Mouse (Mus musculus): Measurements from ENCODE around the gene Rhod. TPM values are rescaled to one million over a fixed set of nuclear protein-coding genes. Genes with fewer than 3 reads are reported as not detected.
"Not testable (repeated sequence)": the region's sequence is repeated elsewhere in the genome, so short reads cannot be mapped to it uniquely, and the experiment has no call there.

Rhod gene
- total RNA-seq, 1 experiment, result 15.5 TPM

DNA sequence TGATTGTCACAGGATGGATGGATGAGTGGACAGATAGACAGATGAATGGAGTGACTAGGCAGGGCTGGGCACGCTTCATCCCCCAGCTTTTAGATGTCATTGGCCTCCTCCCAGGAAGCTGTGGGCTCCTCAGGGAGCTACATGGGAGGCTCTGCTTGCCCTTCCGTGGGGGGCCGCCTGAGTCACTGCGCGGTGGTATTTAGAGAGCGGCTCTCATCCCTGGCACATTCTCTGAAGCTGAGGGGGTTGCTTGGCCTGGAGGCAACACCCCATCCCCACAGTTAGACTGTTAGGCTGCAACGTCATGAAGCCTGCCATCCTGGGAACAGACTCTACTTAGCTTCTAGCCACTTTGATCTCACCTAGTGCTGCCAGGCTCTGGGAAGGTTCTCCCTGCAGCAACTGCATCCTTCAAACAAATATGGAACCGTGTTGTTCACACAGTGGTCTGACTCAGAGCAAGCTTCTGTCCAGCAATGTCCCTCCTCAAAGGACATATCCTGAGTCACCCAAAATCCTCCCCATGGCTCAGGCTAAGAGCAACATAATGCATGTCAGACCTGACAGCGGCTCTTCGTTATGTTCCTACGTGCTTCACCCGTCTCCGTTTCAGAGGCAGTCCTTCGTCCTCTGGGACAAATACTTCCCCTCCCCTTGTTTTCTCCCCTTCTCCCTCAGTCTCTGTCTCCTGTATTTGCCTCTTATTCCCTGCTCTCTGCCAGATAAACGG is 16.0 kb upstream of the Rhod start:
- in situ Hi-C loops (cut with MboI; ENCODE audit: low sequenced_read_pairs in 2 of 2, unreplicated experiment in 2 of 2), result no loop called here
- TF ChIP-seq MAFK (IDR thresholded peaks at IDR 0.05; ENCODE audit: insufficient read depth, low read depth, low read length) (no peak), HCFC1 (IDR thresholded peaks at IDR 0.05; ENCODE audit: borderline replicate concordance, insufficient read depth, low read length) (no peak), ZNF384 (IDR thresholded peaks at IDR 0.05; ENCODE audit: low read depth, low read length) (no peak), CHD2 (IDR thresholded peaks at IDR 0.05; ENCODE audit: low read depth, low read length) (no peak), ZC3H11A (IDR thresholded peaks at IDR 0.05; ENCODE audit: borderline replicate concordance, low read depth, low read length) (no peak)
- peaks cover 2 to 20% of the 10 kb centered on the region in 2 experiments; a peak in 3 of 4 replicates for H3K4me1 ChIP-seq (ENCODE audit: control insufficient read depth in 2 of 2, insufficient read depth in 2 of 2, low read length in 2 of 2, poor library complexity in 1 of 2)
- H3K9ac ChIP-seq (ENCODE audit: insufficient read depth, low read depth, low read length, poor library complexity, severe bottlenecking), result no peak overlapping the region
- H3K27ac ChIP-seq (ENCODE audit: insufficient read depth, low read depth, low read length, poor library complexity, severe bottlenecking), result no peak overlapping the region
- H3K36me3 ChIP-seq (ENCODE audit: control insufficient read depth, insufficient read depth, low read length, poor library complexity, severe bottlenecking), result no peaks in the 10 kb centered on the region; the same call in 1 of the 2 replicates
- no peak overlapping the region for H3K4me3 ChIP-seq (ENCODE audit: insufficient read depth in 1 of 2, low read depth in 1 of 2, low read length in 2 of 2, poor library complexity in 1 of 2, severe bottlenecking in 1 of 2)
- H3K9me3 ChIP-seq (ENCODE audit: control insufficient read depth, insufficient read depth, low read depth, low read length), result no peaks in the 10 kb centered on the region
- no peak for DNase-seq (ENCODE audit: low read depth, low spot score)

DNA sequence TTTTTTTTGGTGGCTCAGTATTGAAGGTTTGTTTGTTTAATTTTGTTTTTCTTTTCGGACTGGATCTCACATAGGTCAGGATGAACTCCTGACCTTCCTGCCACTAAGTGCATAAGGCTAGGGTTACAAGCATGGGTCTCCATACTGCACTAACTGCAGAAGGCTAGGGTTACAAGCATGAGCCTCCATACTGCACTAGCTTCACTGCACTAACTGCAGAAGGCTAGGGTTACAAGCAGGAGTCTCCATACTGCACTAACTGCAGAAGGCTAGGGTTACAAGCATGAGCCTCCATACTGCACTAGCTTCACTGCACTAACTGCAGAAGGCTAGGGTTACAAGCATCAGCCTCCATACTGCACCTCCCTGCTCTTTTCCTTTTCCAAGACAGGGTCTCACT is 14.8 kb upstream of the Rhod start:
- in situ Hi-C loops (cut with MboI; ENCODE audit: low sequenced_read_pairs in 2 of 2, unreplicated experiment in 2 of 2); H3K9me3 ChIP-seq (ENCODE audit: control insufficient read depth, insufficient read depth, low read depth, low read length); H3K36me3 ChIP-seq (ENCODE audit: control insufficient read depth, insufficient read depth, low read length, poor library complexity, severe bottlenecking); H3K4me3 ChIP-seq (ENCODE audit: insufficient read depth in 1 of 2, low read depth in 1 of 2, low read length in 2 of 2, poor library complexity in 1 of 2, severe bottlenecking in 1 of 2); DNase-seq (ENCODE audit: low read depth, low spot score); H3K27ac ChIP-seq (ENCODE audit: insufficient read depth, low read depth, low read length, poor library complexity, severe bottlenecking); H3K9ac ChIP-seq (ENCODE audit: insufficient read depth, low read depth, low read length, poor library complexity, severe bottlenecking): not testable (repeated sequence)
- H3K4me1 ChIP-seq (ENCODE audit: control insufficient read depth in 2 of 2, insufficient read depth in 2 of 2, low read length in 2 of 2, poor library complexity in 1 of 2), result peaks cover 2 to 20% of the 10 kb centered on the region in 2 experiments; a peak in 3 of 4 replicates

DNA sequence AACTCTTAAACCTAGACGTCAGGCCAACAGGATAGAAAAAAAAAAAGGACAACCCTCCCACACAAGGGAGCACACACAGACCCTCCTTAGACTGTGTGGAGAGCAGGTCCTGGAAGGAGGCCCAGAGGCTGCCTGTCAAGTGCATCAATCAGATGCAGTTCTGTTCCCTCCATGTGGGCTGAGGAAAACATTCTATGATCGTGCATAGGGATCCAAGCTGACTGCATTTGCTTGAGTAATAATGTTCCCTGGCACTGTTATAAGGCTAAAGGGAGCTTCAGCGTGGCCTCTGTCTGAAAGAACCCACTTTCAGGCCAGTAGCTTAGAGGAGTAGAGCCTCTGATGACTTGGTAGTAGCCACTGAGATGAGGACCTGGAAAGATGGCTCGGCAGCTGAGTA is 13.3 kb upstream of the Rhod start:
- H3K27ac ChIP-seq (ENCODE audit: insufficient read depth, low read depth, low read length, poor library complexity, severe bottlenecking), result no peak overlapping the region
- in situ Hi-C loops (cut with MboI; ENCODE audit: low sequenced_read_pairs in 2 of 2, unreplicated experiment in 2 of 2), result no loop called here
- no peak for DNase-seq (ENCODE audit: low read depth, low spot score)
- no peak overlapping the region for H3K4me3 ChIP-seq (ENCODE audit: insufficient read depth in 1 of 2, low read depth in 1 of 2, low read length in 2 of 2, poor library complexity in 1 of 2, severe bottlenecking in 1 of 2)
- TF ChIP-seq ZNF384 (IDR thresholded peaks at IDR 0.05; ENCODE audit: low read depth, low read length) (no peak), MAFK (IDR thresholded peaks at IDR 0.05; ENCODE audit: insufficient read depth, low read depth, low read length) (no peak), CHD2 (IDR thresholded peaks at IDR 0.05; ENCODE audit: low read depth, low read length) (no peak), HCFC1 (IDR thresholded peaks at IDR 0.05; ENCODE audit: borderline replicate concordance, insufficient read depth, low read length) (no peak), ZC3H11A (IDR thresholded peaks at IDR 0.05; ENCODE audit: borderline replicate concordance, low read depth, low read length) (no peak)
- H3K36me3 ChIP-seq (ENCODE audit: control insufficient read depth, insufficient read depth, low read length, poor library complexity, severe bottlenecking), result no peaks in the 10 kb centered on the region; the same call in 1 of the 2 replicates
- H3K9me3 ChIP-seq (ENCODE audit: control insufficient read depth, insufficient read depth, low read depth, low read length), result no peaks in the 10 kb centered on the region
- H3K4me1 ChIP-seq (ENCODE audit: control insufficient read depth in 2 of 2, insufficient read depth in 2 of 2, low read length in 2 of 2, poor library complexity in 1 of 2), result peaks cover 2 to 20% of the 10 kb centered on the region in 2 experiments; a peak in 3 of 4 replicates
- no peak overlapping the region for H3K9ac ChIP-seq (ENCODE audit: insufficient read depth, low read depth, low read length, poor library complexity, severe bottlenecking)

DNA sequence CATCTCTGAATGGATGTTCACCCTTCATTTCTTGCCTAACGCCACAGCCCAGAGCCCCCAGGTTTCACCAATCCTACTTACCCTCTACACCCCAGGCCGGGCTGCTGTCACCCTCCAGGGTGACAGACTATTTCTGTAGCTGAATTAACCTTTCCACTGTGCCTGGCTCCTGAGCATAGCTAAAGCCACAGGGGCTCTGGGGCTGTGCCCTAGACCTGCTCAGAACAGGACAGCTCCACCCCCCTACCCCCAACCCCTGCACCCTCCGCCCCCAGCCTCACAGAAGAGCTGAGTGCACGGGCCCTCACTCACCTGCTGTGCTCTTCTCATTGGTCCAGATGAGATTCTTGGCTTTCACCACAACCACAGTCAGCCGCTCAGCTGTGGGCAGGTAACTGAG is 12.7 kb upstream of the Rhod start:
- in situ Hi-C loops (cut with MboI; ENCODE audit: low sequenced_read_pairs in 2 of 2, unreplicated experiment in 2 of 2), result no loop called here
- no peak overlapping the region for H3K27ac ChIP-seq (ENCODE audit: insufficient read depth, low read depth, low read length, poor library complexity, severe bottlenecking)
- no peak overlapping the region for H3K9ac ChIP-seq (ENCODE audit: insufficient read depth, low read depth, low read length, poor library complexity, severe bottlenecking)
- no peak for DNase-seq (ENCODE audit: low read depth, low spot score)
- H3K36me3 ChIP-seq (ENCODE audit: control insufficient read depth, insufficient read depth, low read length, poor library complexity, severe bottlenecking), result no peaks in the 10 kb centered on the region; the same call in 1 of the 2 replicates
- H3K9me3 ChIP-seq (ENCODE audit: control insufficient read depth, insufficient read depth, low read depth, low read length), result no peaks in the 10 kb centered on the region
- H3K4me1 ChIP-seq (ENCODE audit: control insufficient read depth in 2 of 2, insufficient read depth in 2 of 2, low read length in 2 of 2, poor library complexity in 1 of 2), result peaks cover 2 to 20% of the 10 kb centered on the region in 2 experiments; a peak in 3 of 4 replicates
- TF ChIP-seq CHD2 (IDR thresholded peaks at IDR 0.05; ENCODE audit: low read depth, low read length), result no peak
- no peak for TF ChIP-seq MAFK (IDR thresholded peaks at IDR 0.05; ENCODE audit: insufficient read depth, low read depth, low read length)
- no peak for TF ChIP-seq HCFC1 (IDR thresholded peaks at IDR 0.05; ENCODE audit: borderline replicate concordance, insufficient read depth, low read length)
- no peak for TF ChIP-seq ZNF384 (IDR thresholded peaks at IDR 0.05; ENCODE audit: low read depth, low read length)
- H3K4me3 ChIP-seq (ENCODE audit: insufficient read depth in 1 of 2, low read depth in 1 of 2, low read length in 2 of 2, poor library complexity in 1 of 2, severe bottlenecking in 1 of 2), result no peak overlapping the region

DNA sequence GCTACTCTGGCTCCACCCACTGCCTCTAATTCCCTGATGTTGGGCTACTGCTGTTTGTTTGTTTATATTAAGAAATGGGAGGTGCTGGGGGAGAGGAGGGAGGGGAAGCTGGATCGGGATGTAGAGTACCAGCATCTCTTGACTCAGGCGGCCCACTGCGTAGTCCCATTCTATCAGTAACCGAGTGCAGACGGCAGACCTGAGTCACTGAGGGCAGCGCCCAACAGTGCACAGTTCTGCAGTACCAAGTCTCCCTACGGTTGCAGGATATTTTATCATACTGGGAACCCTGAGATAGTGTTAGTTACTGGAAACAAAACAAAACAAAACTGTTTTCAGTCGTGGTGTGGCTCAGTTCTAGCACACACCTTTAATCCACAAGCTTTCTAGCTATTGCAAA is 11.9 kb upstream of the Rhod start:
- in situ Hi-C loops (cut with MboI; ENCODE audit: low sequenced_read_pairs in 2 of 2, unreplicated experiment in 2 of 2), result no loop called here
- peaks cover 1 to 18% of the 10 kb centered on the region in 2 experiments; a peak in 3 of 4 replicates for H3K4me1 ChIP-seq (ENCODE audit: control insufficient read depth in 2 of 2, insufficient read depth in 2 of 2, low read length in 2 of 2, poor library complexity in 1 of 2)
- no peak for DNase-seq (ENCODE audit: low read depth, low spot score)
- H3K27ac ChIP-seq (ENCODE audit: insufficient read depth, low read depth, low read length, poor library complexity, severe bottlenecking), result no peak overlapping the region
- H3K9ac ChIP-seq (ENCODE audit: insufficient read depth, low read depth, low read length, poor library complexity, severe bottlenecking), result no peak overlapping the region
- no peaks in the 10 kb centered on the region; the same call in 1 of the 2 replicates for H3K36me3 ChIP-seq (ENCODE audit: control insufficient read depth, insufficient read depth, low read length, poor library complexity, severe bottlenecking)
- TF ChIP-seq ZC3H11A (IDR thresholded peaks at IDR 0.05; ENCODE audit: borderline replicate concordance, low read depth, low read length), result no peak
- TF ChIP-seq MAFK (IDR thresholded peaks at IDR 0.05; ENCODE audit: insufficient read depth, low read depth, low read length), result no peak
- no peak for TF ChIP-seq ZNF384 (IDR thresholded peaks at IDR 0.05; ENCODE audit: low read depth, low read length)
- no peak for TF ChIP-seq HCFC1 (IDR thresholded peaks at IDR 0.05; ENCODE audit: borderline replicate concordance, insufficient read depth, low read length)
- TF ChIP-seq CHD2 (IDR thresholded peaks at IDR 0.05; ENCODE audit: low read depth, low read length), result no peak
- no peaks in the 10 kb centered on the region for H3K9me3 ChIP-seq (ENCODE audit: control insufficient read depth, insufficient read depth, low read depth, low read length)
- no peak overlapping the region for H3K4me3 ChIP-seq (ENCODE audit: insufficient read depth in 1 of 2, low read depth in 1 of 2, low read length in 2 of 2, poor library complexity in 1 of 2, severe bottlenecking in 1 of 2)

Data from ES-E14 (cell line).